Mouse (Mus musculus): ENCODE data around the gene Tex44.

- no peak for TF ChIP-seq CTCF (IDR thresholded peaks at IDR 0.05; ENCODE audit: low read depth, low read length)
- TF ChIP-seq GATA1 (IDR thresholded peaks at IDR 0.05; ENCODE audit: borderline replicate concordance, low read length) = no peak
- TF ChIP-seq POLR2AphosphoS5 (IDR thresholded peaks at IDR 0.05; ENCODE audit: insufficient replicate concordance, low read depth, low read length) = no peak
- no peak for TF ChIP-seq GATA2 (IDR thresholded peaks at IDR 0.05; ENCODE audit: borderline replicate concordance, low read depth, low read length)
- no peak for TF ChIP-seq TAL1 (conservative IDR thresholded peaks at IDR 0.05; ENCODE audit: low read depth, low read length)
Observed at GRCm38 (mm10) chr1:86406313-86406712, 19.8 kb upstream of the Tex44 start.
